Mouse (Mus musculus): Measurements from ENCODE around the gene Mroh2a.

The Mroh2a gene

GRCm38 (mm10) chr1:88291409-88292005, 64.7 kb downstream of the Mroh2a start:
- DNase-seq (ENCODE audit: low spot score), result no peak

DNA sequence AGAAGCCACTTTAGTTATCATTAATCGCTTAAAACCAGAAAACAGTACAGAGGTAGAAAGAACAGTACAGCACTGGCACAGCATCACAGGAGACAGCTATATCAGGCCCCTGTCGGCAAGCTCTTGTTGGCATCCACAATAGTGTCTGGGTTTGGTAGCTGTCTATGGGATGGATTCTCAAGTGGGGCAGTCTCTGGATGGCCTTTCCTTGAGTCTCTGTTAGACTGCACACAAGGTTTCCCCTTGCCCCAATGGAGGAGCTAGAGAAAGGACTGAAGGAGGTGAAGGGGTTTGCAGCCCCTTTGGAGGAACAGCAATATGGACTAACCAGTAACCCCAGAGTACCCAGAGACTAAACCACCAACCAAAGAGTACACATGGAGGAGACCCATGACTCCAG, 65.3 kb downstream of the Mroh2a start:
- DNase-seq (ENCODE audit: low spot score), result no peak

GRCm38 (mm10) chr1:88294650-88295049, 67.9 kb downstream of the Mroh2a start:
- DNase-seq (ENCODE audit: low spot score), result no peak

DNA sequence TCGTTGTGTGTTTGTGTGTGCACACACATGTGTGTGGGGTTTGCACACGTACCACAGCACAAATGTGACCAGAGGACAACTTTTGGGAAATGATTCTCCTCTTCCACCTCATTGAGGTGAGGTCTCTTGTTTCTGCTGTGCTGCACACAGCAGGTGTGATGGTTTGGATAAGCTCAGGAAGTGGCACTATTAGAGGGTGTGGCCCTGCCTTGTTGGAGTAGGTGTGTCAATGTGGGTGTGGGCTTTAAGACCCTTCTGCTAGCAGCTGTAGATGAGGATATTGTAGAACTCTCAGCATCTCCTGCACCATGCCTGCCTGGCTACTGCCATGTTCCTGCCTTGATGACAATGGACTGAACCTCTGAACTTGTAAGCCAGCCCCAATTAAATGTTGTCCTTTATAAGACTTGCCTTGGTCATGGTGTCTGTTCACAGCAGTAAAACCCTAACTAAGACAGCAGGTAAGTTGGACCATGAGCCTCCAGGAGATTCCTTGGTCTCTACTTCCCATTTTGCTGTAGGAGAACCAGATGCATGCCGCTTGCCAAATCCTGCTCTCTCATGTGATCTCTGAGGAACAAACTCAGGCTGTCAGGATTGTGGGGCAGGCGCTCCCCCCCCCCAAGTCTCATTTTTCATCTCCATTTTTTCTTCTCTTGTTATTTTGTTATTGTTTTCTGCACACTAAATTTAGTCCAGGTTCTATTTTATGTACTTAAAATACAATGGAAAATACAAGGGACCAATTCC, 69.6 kb downstream of the Mroh2a start:
- DNase-seq (ENCODE audit: low spot score), result no peak

- no peak for DNase-seq (ENCODE audit: low spot score)
Observed at GRCm38 (mm10) chr1:88297480-88298258, 70.9 kb downstream of the Mroh2a start.

DNA sequence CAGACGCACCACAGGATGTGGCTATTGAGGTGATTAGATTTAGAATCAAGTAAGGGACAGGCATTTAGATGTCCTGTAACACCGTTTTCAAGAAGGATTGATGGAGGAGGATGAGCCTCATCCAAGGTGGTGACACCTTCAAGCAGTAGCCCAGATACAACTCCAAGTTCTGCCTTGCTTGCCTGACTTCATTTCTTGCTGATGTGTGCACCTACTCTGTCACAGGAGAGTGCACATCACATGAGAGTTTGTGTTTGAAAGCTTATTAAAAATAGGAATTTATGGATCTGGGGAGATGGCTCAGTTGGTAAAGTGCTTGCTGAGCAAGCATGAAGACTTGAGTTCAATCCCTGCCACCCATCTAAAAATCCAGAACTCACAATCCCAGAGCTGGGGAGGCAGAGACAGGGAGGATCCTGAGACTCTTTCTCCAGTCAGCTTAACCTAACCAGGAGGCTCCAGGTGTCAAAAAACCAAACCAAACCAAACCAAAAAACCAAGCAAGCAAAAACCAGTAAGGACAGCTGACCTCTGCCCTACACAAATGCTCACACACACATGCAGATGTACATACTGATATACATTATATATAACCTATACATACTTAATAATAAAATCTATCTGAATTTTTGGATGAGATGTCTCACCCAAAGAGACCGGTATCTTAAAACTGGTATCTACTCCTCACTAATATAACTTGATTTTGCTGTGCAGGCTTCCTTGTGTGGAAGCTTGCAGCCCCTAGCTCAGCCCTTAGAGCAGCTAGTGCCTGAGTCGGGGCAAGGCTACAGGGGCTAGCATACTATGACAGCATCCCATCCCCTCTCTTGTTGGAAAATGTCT, 72.1 kb downstream of the Mroh2a start:
- DNase-seq (ENCODE audit: low spot score), result no peak

DNA sequence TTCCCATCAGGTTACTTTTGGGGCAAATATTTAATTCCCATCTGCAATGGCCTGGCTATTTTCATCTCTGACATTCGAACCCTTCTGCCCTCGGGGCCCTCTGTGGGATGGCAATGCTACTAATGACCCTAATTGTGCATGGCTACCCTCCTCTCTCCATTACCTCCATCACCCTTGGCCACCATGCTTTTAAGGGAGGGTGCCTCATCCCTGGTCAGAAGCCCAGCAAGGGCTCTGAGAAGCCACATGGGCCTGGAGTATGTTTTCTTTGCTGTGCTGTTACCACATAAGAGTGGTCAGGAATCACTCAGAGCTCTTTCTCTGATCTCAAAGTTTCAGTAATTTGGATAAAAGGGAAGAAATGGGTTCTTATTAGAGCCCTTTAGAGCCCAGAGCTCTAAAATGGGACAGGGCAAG, 72.8 kb downstream of the Mroh2a start:
- no peak for DNase-seq (ENCODE audit: low spot score)

GRCm38 (mm10) chr1:88300301-88301050, 73.7 kb downstream of the Mroh2a start:
- no peak for DNase-seq (ENCODE audit: low spot score)

- DNase-seq (ENCODE audit: low spot score), result no peak
Observed at GRCm38 (mm10) chr1:88301121-88302014, 74.6 kb downstream of the Mroh2a start.

DNA sequence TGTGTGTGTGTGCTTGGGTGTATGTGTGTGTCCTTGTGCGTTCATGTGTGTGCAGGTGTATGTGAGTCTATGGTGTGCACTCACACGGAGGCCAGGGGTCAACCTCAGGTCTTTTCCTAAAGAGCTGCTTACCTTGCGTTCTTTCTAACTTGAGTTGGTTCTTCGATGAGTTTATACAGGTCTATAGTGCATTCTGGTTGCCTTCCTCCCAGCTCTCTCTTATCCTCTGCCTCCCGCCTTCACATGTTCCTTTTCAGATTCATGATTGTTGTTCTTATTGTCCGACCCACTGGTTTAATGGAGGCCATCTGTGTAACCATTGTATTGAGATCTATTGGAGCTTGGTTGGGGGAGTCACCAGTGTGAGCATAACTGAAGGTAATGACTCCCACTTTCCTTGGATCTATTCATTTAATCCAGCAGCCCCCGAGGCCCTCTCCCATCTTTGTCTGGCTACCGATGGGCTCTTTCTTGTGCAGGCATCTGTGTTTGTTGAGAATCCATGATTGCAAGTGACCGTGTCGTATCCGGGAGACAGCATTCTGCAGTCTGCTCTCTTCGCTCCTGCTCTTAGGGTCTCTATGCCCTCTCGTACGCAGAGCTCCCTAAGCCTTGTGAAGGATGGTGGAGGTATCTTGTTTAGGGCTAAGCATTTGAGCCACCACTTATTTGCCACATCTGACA, 75.4 kb downstream of the Mroh2a start:
- DNase-seq (ENCODE audit: low spot score), result no peak

DNA sequence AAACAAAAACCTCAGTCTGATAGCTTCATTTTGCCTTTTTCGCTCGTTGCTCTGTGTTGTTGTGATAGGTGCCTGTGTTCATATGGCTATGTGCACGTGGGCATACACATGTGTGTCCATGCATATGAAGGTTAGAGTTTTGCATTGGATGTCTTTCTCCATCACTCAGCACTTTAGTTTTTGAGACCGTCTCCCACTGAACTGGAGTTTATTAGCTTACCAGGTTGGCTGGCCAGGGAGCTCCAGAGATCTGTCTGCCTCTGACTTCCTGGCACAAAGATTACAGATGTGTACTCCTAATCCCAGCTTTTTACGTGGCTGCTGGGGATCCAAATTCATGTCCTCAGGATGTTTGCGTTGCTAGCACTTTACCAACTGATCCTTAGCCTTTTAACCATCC, 77.0 kb downstream of the Mroh2a start:
- DNase-seq (ENCODE audit: low spot score), result no peak

GRCm38 (mm10) chr1:88304261-88304985, 77.6 kb downstream of the Mroh2a start:
- no peak for DNase-seq (ENCODE audit: low spot score)

DNA sequence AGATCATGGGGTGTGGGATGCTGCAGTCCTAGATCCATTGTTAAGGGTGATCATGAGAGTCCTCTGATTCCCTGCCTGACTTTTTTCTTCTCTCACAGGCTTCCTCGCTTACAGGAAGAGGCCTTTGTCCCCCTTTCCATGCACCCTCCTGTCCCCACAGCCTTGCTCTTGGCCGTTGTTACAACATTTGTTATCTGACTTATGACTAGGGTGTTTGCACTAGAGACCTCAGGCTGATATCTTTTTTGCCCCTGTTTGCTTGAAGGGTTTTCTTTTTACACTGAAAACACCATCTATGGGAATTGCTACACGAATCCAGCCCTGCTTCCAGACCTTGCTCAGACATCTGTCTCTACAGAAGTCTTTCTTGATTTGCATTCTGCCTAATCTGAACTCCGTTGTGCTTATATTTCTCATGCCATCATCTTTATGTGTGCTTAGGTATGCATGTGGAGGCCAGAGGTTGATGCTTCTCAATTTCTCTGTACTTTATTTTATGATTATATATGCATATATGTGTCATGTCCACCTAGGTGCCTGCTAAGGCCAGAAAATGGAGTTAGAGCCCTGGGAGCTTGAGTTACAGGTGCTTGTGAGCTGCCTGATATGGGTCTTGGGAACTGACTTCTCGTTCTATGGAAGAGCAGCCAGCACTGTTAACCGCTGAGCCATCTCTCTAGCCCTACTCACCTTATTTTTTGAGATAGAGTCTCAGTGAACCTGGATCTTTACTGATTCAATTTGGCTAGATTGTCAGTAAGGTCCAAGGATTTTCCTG, 78.4 kb downstream of the Mroh2a start:
- no peak for DNase-seq (ENCODE audit: low spot score)

DNA sequence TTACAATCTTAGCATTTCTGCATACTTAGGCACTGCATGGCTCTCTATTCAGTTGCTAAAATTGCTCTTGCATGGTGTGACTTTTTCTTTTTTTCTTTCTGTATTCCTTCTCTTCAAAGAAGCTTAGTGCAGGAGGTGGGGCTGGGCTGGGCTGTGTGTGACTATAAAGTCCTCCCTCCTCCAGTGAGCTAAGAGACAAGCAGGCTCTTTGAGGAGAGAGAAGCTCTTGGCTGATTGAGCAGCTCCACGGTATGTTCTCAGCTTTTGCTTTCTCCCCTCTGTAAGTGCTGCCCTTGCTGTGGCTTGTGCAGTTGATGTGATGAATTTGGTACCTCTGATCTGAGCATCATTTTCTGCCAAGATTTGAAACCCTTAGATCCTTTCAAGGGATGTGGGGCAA, 79.8 kb downstream of the Mroh2a start:
- DNase-seq (ENCODE audit: low spot score), result no peak

DNA sequence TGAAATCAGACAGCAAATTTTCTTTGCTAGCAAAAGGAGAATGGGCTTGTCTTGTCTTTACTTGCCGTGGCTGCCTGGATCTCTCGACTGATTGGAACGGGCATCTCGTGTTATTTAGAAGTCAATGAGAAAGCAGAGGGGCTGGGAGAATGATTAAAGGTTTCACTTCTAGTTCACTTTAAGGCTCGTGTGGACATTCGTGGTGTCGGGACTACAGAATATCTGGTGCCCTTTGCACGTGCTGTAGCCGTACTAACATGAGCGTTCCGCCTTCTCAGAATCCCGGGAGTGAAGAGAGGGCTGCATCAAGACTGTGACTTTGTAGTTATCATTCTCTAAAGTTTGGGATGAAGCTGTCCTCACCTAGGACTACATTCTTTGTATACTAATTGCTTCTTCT, 80.4 kb downstream of the Mroh2a start:
- no peak for DNase-seq (ENCODE audit: low spot score)

DNA sequence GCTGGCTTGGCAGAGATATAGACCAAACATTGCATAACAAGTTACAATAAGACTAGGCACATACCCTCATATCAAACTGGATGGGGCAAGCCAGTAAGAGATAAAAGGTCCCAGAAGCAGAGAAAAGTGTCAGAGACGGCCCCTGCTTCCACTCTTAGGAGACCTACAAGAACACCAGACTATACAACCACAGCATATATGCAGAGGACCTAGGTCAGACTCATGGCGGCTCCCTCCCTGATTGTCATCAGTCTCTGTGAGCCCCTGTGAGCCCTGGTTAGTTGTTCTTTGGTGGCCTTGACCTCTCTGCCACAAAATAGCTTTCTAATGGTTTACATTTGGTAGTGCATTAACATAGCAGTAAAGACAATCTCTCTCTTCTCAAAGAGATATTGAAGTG, 82.2 kb downstream of the Mroh2a start:
- DNase-seq (ENCODE audit: low spot score), result no peak

DNA sequence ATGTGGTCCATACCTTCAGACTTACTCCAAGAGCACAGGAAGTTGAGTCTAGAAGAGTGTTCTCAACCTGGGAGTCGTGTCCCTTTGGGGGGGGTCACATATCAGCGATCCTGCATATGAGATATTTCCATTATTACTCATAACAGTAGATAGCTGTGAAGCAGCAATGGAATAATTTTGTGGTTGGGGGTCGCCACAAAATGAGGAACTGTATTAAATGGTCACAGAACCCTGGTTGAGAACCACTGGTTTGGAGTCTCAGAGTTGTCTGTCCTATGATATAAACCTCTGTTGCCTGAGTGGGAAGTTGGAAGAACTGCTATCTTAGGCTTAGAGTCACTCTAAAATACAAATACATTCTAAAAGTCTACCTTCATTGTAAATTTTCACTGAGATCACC, 83.1 kb downstream of the Mroh2a start:
- no peak for DNase-seq (ENCODE audit: low spot score)

GRCm38 (mm10) chr1:88310349-88310748, 83.6 kb downstream of the Mroh2a start:
- no peak for DNase-seq (ENCODE audit: low spot score)

All from urinary bladder, postnatal 14 days (tissue).